Mouse (Mus musculus) retina, postnatal 7 days (tissue): ENCODE measurements around the gene Ccdc107.
A peak's percentile ranks its signal among the peaks of the same experiment; 100 is the strongest.
"Not testable (repeated sequence)": the region's sequence is repeated elsewhere in the genome, so short reads cannot be mapped to it uniquely, and the experiment has no call there.

Source experiments
- DNase-seq: peaks from one replicate; pipeline ENCODE4 v3.0.0-alpha.2; 2012; ENCODE audit warnings: low read depth, low spot score

Ccdc107 gene

DNA sequence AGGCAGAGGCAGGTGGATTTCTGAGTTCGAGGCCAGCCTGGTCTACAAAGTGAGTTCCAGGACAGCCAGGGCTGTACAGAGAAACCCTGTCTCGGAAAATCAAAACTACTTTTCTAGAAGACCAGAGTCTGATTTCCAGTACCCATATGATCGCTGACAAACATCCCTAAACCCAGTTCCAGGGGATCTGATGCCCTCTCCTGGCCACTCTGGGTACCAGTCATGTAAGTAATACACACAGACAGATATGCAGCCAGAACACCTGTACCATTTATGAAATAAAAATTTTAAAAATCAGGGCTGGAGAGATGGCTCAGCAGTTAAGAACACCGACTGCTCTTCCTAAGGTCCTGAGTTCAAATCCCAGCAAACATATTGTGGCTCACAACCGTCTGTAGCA lies 7.0 kb upstream of the Ccdc107 start:
- DNase-seq, result not testable (repeated sequence)

DNA sequence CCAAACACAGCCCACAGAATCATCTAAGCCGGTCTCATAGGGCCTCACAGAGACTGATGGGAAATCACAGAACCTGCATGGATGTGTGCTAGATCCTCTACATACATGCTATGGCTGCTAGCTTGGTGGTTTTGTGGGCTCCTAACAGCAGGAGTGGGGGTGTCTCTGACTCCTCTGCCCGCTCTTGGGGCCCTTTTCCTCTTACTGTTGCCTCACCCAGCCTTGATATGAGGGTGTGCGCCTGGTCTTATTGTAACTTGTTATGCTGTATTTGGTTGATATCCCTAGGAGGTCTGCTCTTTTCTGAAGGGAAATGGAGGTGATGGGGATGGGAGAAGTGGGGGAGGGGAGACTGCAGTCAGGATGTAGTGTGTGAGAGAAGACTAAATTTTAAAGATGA lies 3.1 kb upstream of the Ccdc107 start:
- no peak for DNase-seq

DNA sequence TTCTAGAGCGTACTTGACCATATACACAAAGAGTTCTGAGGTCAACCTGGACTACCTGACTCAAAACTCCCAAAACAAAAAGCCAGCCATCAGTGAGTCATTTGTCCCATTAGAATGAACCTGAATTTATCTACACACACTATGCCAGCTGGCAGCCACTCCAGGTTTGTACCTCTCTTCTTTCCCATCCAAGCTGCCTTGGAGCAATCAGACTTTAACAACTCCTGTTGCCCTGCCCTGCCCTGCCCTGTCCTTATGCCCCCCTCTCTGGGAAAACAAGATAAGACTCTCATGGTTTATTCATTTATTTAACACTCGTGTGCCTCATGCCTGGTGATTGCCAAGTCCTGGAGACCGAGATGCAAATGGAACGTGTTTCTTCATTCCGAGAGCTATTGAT lies 1.9 kb upstream of the Ccdc107 start:
- DNase-seq, result no peak

- DNase-seq, result no peak
Measured at GRCm38 (mm10) chr4:43492101-43492820, 439 bp upstream of the Ccdc107 start.

DNA sequence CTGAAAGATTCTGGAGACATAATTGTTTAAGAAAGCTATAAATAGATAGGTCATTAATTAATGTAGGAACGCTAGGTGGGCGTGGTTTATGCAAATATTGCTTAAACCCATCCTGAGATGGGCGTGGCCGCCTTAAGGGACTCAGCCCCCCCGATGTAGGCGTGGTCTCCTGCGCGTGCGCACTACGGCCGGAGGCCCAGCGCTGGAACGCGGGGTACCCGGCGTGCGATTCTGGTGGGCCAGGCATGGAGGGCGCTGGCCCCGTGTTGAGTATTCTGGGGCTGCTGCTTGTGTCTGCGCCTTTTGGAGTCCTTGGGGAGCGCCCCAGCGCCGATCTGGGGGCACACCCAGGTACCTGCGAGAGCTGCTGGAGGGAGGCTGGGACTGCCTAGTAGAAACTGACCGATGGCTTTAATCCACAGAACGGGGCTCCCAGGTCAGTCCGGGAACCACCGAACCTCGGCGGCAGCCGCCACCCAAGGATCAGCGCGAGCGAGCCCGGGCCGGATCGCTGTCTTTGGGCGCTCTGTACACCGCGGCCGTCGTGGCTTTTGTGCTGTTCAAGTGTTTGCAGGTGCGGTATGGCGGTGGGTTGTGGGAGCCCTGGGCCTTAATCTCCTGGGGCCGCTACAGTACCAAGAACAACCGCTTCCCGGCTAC lies 616 bp downstream of the Ccdc107 start:
- peak; percentile 96 for DNase-seq

DNA sequence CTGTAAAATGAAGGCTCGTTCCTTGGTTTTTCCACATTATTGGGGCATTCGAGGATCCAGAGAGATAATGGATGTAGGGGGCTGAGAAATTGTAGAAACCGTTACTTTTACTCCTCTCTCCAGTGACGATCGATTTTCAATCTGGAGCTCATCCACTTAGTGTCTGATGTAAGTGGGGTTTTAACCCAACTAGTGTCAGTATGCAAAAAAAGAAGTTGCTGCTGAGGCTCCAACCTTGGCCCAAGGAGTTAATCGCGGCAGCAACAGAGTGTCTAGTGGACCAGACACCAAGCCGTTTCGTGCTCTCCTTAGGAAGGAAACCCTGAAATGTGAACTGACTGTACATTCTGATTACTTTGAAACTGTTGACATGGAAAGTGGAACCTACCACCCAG lies 1.1 kb downstream of the Ccdc107 start:
- DNase-seq, result no peak

- DNase-seq, result no peak
Measured at GRCm38 (mm10) chr4:43496587-43496986, 3.9 kb downstream of the Ccdc107 start.

GRCm38 (mm10) chr4:43497405-43497804 lies 4.7 kb downstream of the Ccdc107 start:
- no peak for DNase-seq

DNA sequence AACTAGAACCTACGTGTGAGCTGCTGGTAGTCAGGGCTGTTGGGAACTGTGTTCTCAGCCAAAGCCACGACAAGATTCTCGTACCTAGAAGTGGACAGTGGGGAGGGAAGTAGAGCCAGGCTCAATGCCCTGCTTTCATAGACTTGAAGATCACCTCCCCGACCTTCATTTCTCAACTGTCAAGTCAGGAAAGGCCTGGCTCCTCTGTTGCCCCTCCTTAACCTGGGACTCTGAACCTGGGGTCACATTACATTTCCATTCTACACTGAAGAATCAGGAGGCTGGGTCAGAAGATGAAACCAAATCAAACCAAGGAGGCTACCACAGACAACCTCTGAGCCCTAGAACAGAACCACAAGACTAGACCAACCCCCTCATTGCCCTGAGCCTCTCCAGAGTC lies 5.2 kb downstream of the Ccdc107 start:
- no peak for DNase-seq

DNA sequence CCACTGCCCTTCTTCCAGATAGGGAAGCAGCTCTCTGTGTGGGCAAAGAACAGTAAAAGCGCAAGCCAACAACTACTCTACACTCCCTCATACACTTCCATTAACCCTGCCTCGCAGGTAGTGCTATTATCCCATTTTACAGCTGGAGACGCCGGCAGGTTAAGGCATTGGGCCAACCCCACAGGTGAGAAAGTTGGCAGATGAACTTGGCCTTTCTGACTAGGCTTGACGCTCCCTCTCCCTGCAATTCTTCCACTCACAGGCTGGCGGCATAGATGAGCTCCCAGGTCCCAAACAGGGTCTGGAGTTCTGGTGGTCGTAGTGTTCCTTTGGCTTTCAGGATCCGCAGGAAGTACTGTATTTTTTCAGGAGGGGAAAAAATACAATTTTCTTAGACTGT lies 6.3 kb downstream of the Ccdc107 start:
- no peak for DNase-seq

DNA sequence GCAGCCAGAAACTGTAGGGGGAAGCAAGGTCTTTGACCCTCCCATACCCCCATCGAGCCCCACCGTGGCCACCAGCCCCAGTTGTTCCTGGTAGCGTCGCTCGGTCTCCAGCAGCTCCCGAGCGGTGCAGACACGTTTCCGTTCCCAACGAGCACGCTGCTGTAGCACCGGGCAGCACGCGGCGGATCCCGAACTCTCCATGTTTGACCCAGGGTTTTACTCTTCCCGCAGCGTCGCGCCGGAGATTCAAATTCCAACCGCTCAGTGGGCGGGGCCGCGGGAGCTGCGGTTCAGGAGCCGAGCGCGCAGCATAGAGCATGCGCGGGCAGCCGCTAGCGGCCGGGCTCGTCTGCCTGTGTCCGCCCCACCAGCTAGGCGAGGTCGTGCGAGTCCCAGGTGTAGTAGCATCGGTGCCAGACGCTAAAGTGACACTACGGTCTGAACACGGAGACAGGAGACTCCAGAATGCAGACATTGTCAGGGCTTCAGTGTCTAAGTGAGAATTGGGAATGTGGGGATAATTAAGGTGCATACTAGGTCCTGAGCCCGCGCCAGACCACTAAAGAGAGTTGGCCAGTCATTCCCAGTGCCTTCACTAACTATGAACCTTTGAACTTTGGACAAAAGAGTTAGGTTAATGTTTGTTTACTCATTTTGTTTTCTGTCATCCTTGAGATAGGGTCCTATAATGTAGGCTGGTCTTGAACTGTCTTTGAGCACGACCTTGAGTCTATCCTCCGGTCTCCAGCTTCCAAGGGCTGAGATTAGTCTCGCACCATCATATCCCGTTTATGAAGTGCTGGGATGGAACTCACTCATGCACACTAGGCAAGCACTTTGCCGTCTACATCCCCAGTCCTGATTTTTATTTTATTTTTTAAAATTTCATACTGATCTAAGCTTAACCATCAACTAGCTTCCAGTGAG lies 7.0 kb downstream of the Ccdc107 start, which contains the start of gene Arhgef39:
Arhgef39 (minus strand) TSS at position 289 of the 927 bp plus-strand sequence.
- DNase-seq, result peak; percentile 79

DNA sequence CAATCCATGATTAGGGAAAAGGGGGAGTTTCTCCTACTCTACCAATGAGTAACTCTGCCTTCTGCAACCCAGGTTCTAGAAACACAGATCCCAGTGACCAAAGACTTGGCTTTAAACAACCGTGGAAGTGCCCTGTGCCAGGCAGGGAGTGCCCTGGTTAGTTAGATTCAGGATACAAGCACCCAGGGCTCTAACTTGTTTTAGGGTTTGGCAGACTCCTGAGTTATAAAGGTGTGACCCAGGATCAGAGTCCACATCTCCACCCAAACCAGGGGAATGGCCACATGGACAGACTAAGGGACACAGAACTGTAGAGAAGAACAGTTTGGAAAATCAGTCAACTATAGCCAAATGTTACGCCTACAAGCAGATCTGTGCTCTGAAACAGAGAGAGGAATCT lies 10.3 kb downstream of the Ccdc107 start:
- DNase-seq, result no peak

DNA sequence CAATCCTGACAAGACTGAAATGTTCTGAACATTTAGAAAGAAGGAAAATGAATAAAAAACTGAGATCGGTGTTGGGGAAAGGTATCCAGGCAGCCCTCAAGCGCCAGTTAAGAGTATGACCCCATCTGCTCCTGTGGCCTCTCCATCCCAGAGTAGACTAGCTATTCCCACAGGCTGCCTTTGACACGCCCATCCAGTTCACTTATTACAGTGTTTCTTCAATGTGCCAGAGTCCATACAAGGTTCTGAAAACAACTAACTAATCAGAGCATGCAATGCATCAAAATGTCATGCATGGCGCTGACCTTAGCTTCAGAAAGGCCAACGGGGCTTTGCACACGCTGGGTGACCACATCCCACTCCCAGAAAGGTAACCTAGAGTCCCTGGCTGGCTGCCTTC lies 10.8 kb downstream of the Ccdc107 start:
- DNase-seq, result no peak

DNA sequence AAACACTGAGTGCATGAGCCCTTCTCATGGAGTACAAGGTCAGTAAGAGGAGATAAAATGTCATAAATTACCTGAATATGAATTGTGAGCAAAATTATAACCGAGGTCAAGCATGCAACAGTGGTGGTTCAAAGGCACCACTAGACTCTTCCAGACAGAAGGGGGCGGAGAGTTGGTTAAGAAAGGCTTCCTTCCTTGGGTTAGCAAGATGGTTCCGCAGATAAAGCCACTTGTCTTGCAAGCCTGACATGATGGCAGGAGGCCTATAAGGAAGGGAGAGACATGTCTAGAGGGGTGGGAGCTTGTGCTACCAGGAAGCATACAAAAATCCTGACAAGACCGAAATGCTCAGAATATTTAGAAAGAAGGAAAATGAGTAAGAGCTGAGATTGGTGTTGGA lies 11.6 kb downstream of the Ccdc107 start:
- no peak for DNase-seq

DNA sequence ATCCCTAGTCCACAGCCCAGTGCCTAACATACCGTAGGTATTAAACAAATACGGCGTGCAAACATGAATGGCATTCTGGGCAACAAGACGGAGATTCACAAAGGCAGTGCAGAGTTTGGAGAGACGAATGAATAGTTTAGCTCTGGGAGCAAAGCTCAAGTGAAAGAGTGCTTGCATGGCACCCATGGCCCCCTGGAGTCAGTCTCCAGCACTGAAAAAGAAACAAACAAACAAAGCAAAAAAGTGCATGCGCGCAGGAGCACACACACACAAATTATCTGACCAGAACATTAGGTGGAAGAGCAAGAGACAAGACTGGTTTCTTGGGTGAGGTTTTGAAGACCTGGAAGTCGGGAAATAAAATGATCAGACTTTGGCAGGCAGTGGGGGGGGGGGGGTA lies 13.4 kb downstream of the Ccdc107 start:
- no peak for DNase-seq

DNA sequence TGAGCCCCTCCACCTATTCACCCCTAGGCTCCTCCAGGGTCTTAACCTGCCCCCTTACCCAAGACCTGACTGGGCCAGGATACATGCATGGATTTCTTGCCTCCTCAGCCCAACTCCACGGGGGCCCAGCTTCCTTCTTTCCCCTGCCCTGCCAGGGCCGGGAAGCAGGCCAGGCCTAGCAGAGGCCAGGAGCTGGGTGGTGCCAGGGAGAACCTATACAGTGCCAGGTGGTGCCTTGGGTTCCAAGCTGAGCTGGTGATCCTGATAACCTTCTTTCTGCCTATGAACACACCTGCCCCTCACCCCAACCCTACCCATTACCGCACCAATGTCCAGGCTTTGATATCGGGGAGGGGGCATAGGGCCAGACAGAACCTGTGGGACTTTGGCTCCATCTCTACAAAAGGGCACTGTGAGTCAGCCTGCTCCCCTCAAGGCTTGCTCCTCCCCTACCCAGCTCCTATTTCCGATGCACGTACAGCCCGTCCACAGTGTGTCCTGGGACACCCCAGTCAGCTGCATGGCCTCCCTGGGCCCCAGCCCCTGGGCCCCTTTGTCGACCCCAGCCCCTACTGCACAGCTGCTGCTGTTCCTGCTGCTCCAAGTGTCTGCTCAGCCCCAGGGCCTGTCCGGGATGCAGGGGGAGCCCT lies 14.0 kb downstream of the Ccdc107 start, which contains the start of gene Car9:
Car9 (plus strand) TSS at position 431 of the 650 bp plus-strand sequence.
- no peak for DNase-seq

GRCm38 (mm10) chr4:43507938-43508665 lies 15.4 kb downstream of the Ccdc107 start:
- no peak for DNase-seq

DNA sequence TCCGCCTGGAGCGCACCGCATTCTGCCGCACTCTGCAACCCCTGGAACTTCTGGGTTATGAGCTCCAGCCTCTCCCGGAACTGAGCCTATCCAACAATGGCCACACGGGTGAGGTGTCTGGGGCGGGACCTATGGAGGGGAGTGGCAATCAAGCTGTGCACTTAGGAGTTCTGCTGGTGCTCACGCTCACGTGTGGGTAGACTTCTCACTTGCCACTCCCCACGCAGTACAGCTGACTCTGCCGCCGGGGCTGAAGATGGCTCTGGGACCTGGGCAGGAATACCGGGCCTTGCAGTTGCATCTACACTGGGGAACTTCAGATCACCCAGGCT lies 15.9 kb downstream of the Ccdc107 start:
- no peak for DNase-seq

- DNase-seq, result no peak
Measured at GRCm38 (mm10) chr4:43509109-43509508, 16.4 kb downstream of the Ccdc107 start.

GRCm38 (mm10) chr4:43511675-43512454 lies 19.2 kb downstream of the Ccdc107 start:
- DNase-seq, result no peak
